Mouse (Mus musculus): ENCODE data around the gene Rere.
A peak's percentile ranks its signal among the peaks of the same experiment; 100 is the strongest.
"Not testable (repeated sequence)": the region's sequence is repeated elsewhere in the genome, so short reads cannot be mapped to it uniquely, and the experiment has no call there.

Rere gene

GRCm38 (mm10) chr4:150595071-150595470 lies 313.6 kb downstream of the Rere start:
- no peak for DNase-seq (ENCODE audit: low read depth in 1 of 2, low spot score in 2 of 2)

DNA sequence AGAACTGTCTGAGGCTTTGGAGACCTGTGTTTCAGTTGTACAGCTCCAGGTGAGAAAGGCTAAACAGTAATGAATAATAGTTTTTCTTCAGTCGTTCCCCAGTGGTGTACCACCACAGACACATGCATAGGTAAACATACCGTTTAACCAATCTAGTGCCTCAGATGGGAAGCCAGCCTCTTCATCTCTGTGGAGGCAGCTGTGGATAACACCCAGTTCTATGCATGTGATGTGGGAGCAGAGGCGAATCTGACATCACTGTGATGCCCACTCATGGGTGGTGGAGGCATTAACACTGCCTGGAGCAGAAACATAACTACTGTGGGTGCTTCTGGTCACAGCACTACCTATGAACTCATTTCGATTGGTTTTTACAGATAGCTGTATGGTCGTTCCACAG lies 314.5 kb downstream of the Rere start:
- no peak for DNase-seq (ENCODE audit: low read depth in 1 of 2, low spot score in 2 of 2)

DNA sequence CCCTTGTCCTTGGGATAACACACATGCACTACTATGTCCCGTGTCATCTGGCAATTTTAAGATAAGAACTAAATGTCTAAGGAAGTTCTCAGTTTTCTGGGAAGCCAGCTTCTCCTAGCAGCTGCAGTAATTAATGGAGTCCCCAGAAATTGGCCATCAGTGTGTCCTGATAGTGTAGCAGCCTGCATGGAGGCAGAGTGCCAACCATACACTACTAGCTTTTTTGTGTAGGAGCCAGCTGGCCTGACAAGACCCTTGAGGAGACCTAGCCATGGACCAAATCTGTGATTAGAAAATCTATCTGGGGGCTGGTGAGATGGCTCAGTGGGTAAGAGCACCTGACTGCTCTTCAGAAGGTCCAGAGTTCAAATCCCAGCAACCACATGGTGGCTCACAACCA lies 317.2 kb downstream of the Rere start:
- no peak for DNase-seq (ENCODE audit: low read depth in 1 of 2, low spot score in 2 of 2)

DNA sequence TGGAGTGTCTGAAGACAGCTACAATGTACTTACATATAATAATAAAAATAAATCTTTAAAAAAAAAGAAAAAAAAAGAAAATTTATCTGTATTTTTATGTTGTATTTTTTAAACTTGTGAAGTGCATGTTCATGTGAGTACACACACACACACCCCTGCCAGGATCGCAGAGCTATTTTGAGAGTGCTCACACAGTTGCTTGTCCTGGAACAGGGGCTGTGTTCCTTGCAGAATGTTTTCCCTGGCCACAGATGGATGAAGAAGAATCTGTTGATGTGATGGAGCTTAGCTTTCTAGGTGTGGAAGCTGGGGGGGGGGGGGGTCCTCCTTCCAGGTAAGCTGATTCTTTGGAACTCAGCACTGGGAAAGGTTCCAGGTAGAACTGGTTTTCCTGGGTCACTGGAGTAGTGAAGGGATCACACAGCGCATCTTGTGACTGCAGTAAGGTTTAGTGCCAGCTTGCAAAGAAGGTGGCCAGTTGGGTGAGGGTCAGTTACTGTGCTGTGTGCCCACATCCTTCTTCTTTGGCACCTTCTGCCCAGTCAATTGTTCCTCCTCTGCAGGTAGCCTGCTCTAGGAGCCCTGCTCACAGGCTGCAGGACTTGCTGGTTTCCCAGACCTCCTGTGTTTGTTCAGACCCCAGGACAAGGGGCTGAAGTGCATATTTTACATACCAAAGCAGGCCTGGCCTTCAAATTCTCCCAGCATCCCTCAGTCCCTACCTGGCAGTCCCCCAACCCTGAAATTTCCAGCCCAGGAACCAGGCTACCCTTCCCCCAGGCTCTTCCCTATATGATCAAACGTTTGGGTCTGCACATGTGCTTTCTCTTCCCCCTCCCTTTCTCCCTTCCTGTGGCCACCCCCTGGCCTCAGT lies 317.9 kb downstream of the Rere start:
- DNase-seq (ENCODE audit: low read depth in 1 of 2, low spot score in 2 of 2), result no peak

DNA sequence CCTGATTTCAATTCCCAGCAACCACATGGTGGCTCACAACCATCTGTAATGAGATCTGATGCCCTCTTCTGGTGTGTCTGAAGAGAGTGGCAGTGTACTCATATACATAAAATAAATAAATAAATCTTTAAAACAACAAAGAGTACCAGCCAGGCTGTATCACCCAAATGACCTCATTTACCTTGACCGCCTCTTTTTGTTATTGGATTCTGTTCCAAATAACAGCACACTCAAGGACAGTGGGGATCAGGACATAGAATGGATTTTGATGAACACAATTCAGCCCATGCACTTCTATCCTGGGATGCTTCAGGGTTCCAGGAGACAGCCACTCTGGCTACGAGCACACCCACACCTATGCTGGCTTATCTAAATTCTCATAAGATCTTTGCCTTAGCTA lies 319.1 kb downstream of the Rere start:
- DNase-seq (ENCODE audit: low read depth in 1 of 2, low spot score in 2 of 2), result not testable (repeated sequence)

DNA sequence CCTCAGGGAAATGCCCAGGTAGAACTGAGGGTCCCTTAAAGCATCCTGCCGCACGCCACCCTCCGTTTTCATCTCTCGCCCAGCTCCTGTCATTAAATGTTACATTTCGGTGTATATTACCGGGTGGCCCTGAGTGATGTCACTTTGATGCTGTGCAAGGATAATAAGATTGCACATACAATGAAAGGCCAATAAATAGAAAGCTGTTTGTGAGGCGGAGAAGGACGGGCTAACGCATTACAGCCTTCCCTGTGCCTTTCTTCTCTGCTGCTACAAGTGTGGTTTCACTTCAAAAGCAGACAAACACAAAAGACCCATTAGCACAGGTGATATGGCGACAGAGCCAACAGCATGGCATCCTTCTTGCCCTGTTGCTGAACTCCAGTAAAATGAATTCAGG lies 320.0 kb downstream of the Rere start:
- DNase-seq (ENCODE audit: low read depth in 1 of 2, low spot score in 2 of 2), result no peak

GRCm38 (mm10) chr4:150603366-150604061 lies 322.1 kb downstream of the Rere start:
- DNase-seq (ENCODE audit: low read depth in 1 of 2, low spot score in 2 of 2), result no peak

GRCm38 (mm10) chr4:150605804-150606203 lies 324.4 kb downstream of the Rere start:
- no peak for DNase-seq (ENCODE audit: low read depth in 1 of 2, low spot score in 2 of 2)

DNA sequence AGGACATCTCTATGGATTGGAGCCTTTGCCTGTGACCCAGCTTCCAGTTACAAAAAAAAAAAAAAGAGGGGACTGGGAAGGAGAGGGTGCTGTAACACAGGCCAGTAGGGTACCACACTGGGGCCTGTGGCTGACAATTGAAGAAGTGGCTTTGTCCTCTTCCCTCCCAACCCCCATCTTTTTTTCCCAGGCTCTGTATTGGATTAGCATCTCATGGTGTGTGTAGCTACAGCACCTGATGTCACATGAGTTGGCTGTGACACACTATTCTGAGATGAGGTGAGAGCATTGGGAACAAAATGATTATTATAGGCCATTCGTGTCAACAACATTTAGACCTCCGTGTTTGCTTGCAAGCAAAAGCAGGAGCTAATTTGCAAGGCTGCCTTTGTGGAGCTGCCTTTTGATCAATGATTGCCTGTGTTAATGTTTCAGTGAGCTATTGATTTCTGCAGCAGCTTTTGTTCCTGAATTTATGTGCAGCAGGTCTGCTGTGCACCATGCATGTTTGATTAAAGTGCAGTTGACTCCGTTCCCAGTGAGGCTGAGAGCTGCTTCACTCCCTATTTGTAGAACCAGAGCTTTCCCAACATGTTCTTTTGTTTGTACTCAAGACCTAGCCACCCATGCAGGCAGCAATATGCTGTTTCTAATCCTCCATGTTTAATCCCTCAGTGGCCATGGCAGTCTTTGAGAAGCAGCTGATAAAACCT lies 325.2 kb downstream of the Rere start:
- DNase-seq (ENCODE audit: low read depth in 1 of 2, low spot score in 2 of 2), result no peak

- DNase-seq (ENCODE audit: low read depth in 1 of 2, low spot score in 2 of 2), result no peak
These were observed 327.2 kb downstream of the Rere start for GRCm38 (mm10) chr4:150608670-150609069.

DNA sequence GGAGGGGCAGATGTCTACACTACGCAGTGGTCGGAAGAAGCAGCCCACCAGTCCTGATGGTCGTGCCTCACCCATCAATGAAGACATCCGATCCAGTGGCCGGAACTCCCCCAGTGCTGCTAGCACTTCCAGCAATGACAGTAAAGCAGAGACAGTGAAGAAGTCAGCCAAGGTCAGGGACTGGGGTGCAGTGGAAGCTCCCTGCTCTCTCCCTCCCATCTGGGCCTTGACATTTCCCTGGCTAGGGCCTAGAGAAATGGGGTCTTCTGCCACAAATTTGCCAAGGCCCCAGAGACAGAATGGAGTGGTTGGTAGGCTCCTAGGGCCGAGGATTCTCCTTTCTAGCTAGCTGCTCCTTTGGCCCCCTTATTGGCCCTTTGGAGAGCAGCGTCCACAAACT lies 332.3 kb downstream of the Rere start:
- no peak for DNase-seq (ENCODE audit: low read depth in 1 of 2, low spot score in 2 of 2)

DNA sequence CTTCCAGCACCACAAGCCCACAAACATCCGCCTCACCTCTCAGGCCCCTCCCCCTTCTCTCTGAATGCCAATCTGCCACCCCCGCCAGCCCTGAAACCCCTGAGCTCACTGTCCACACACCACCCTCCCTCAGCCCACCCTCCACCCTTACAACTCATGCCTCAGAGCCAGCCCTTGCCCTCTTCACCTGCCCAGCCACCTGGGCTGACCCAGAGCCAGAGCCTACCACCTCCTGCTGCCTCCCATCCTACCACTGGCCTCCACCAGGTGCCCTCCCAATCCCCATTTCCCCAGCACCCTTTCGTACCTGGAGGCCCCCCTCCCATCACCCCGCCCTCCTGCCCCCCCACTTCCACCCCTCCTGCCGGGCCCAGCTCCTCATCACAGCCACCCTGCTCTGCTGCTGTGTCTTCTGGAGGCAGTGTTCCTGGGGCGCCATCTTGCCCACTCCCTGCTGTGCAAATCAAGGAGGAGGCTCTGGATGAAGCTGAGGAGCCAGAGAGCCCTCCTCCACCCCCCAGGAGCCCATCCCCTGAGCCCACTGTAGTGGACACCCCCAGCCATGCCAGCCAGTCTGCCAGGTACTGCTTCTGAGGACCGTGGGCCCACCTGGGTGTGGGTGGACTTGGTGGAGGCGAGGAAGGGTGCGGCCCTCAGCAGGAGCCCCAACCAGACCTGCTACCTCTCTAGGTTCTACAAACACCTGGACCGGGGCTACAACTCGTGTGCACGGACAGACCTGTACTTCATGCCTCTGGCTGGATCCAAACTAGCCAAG lies 334.0 kb downstream of the Rere start:
- no peak for DNase-seq (ENCODE audit: low read depth in 1 of 2, low spot score in 2 of 2)

- DNase-seq (ENCODE audit: low read depth in 1 of 2, low spot score in 2 of 2), result no peak
These were observed 334.6 kb downstream of the Rere start for GRCm38 (mm10) chr4:150616029-150616420.

DNA sequence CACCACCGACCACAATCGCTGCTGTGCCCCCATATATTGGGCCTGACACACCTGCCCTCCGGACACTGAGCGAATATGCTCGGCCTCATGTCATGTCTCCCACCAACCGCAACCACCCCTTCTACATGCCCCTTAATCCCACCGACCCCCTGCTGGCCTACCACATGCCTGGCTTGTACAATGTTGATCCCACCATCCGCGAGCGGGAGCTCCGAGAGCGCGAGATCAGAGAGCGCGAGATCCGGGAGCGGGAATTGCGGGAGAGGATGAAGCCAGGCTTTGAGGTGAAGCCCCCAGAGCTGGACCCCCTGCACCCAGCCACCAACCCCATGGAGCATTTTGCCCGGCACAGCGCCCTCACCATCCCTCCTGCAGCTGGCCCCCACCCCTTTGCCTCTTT lies 335.4 kb downstream of the Rere start:
- no peak for DNase-seq (ENCODE audit: low read depth in 1 of 2, low spot score in 2 of 2)

DNA sequence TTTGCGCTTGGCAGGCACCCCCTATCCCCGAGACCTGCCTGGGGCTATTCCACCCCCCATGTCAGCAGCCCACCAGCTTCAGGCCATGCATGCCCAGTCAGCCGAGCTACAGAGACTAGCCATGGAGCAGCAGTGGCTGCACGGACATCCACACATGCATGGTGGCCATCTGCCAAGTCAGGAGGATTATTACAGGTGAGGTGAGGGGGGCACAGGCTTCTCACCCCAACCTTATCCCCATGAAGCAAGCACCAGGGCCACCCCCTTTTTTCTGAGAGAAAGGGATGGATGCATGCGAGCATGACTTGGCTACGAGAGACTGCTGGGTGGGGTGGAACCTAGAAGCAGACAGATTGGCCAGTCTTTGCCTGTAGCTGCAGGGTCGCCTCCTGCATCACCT lies 337.6 kb downstream of the Rere start:
- no peak for DNase-seq (ENCODE audit: low read depth in 1 of 2, low spot score in 2 of 2)

- no peak for DNase-seq (ENCODE audit: low read depth in 1 of 2, low spot score in 2 of 2)
These were observed 341.2 kb downstream of the Rere start for GRCm38 (mm10) chr4:150622641-150623040.

GRCm38 (mm10) chr4:150624214-150624823 lies 342.9 kb downstream of the Rere start:
- no peak for DNase-seq (ENCODE audit: low read depth in 1 of 2, low spot score in 2 of 2)

DNA sequence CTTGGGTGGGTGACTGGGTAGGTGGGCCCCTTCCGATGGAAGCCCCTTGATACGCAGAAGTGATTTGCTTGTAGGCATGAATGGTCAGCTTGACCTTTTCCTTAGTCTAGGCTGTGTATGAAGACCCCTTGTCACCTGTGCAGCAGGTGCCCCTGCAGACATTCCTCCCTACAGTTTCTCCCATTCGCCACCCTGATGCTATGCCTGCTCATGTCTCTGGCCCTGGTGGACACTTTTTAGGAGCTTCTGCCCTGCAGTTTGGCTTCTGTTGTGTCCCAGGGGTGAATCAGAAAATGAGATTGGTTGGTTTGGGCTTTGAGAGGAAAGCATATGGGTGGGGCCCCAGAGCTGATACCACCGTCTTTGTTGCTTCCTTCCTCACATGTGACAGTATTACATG lies 343.5 kb downstream of the Rere start:
- no peak for DNase-seq (ENCODE audit: low read depth in 1 of 2, low spot score in 2 of 2)

- DNase-seq (ENCODE audit: low read depth in 1 of 2, low spot score in 2 of 2), result no peak
These were observed 344.0 kb downstream of the Rere start for GRCm38 (mm10) chr4:150625425-150625824.

- DNase-seq (ENCODE audit: low read depth in 1 of 2, low spot score in 2 of 2), result peak in 1 of 2 experiments; percentile 39
These were observed 344.7 kb downstream of the Rere start for GRCm38 (mm10) chr4:150625951-150626732.
